Mouse (Mus musculus): ENCODE data around the gene D10Wsu102e.

Gene D10Wsu102e

GRCm38 (mm10) chr10:83359956-83360355 is at the start of gene D10Wsu102e:
Gene D10Wsu102e, plus strand, starts transcription at chr10:83360221.
- DNase-seq (ENCODE audit: low spot score in 2 of 2) = peak; percentile 87 to 93

DNA sequence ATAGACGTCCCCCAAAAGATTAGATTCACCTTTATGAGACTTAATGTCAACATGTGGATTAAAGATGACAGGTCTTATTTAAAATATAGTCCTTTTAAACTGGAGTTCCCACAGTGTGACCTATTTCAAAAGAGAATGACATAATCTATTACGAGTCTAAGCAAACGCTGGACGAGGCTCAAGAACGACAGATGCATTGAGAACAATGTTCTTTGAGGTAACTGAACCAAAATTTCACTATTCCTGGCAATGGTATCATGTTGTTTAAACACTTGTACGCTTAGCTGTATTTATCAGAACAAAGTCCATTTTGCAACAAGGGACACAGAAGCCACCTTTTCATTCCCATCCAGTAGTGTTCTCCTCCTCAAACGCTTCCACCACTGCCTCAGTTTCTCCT is 49.7 kb upstream of the D10Wsu102e start:
- DNase-seq (ENCODE audit: low spot score in 2 of 2) = no peak

GRCm38 (mm10) chr10:83313033-83313432 is 47.0 kb upstream of the D10Wsu102e start:
- no peak for DNase-seq (ENCODE audit: low spot score in 2 of 2)

GRCm38 (mm10) chr10:83320396-83320795 is 39.6 kb upstream of the D10Wsu102e start:
- no peak for DNase-seq (ENCODE audit: low spot score in 2 of 2)

GRCm38 (mm10) chr10:83320870-83321269 is 39.2 kb upstream of the D10Wsu102e start:
- no peak for DNase-seq (ENCODE audit: low spot score in 2 of 2)

- DNase-seq (ENCODE audit: low spot score in 2 of 2) = no peak
Measured at GRCm38 (mm10) chr10:83321528-83321927, 38.5 kb upstream of the D10Wsu102e start.

GRCm38 (mm10) chr10:83322551-83323100 is 37.4 kb upstream of the D10Wsu102e start:
- DNase-seq (ENCODE audit: low spot score in 2 of 2) = no peak

DNA sequence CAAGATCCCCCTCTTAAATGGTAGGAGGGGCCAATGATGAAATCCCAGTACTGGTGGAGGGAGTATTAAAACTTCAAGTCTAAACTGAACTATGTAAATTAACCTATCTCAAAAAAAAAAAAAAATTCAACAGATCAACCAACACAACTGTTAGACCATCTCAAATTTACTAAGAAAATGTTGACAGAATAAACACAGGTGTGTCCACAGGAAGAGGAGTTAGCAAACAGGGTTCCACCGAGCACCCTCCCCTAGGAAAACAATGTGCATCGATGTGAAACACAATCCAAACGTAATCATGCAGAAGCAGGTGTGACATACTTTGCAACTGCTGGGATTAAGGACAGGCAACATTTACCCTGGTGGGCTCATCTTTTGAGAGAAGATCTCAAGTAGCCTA is 35.1 kb upstream of the D10Wsu102e start:
- no peak for DNase-seq (ENCODE audit: low spot score in 2 of 2)

- DNase-seq (ENCODE audit: low spot score in 2 of 2) = no peak
Measured at GRCm38 (mm10) chr10:83325903-83326302, 34.1 kb upstream of the D10Wsu102e start.

GRCm38 (mm10) chr10:83326648-83327285 is 33.3 kb upstream of the D10Wsu102e start:
- DNase-seq (ENCODE audit: low spot score in 2 of 2) = no peak

DNA sequence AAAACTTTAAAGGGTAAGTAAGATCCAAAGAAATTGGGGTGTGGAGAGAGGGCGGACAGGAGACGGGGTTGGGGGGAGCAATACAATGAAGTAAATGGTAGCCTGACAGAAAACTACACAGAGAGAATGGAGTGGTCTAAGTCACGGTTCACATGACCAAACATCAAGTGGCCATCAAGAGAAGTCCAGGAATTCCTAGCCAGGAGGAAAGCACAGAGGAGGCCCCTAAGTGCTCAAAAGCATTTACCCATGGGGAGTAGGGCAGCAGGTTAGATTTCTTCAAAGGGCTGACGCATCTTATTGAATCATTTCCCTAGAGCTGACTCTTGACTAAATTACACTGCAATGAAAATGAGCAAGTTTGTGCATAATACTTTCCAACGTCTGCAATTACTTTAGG is 31.2 kb upstream of the D10Wsu102e start:
- DNase-seq (ENCODE audit: low spot score in 2 of 2) = no peak

DNA sequence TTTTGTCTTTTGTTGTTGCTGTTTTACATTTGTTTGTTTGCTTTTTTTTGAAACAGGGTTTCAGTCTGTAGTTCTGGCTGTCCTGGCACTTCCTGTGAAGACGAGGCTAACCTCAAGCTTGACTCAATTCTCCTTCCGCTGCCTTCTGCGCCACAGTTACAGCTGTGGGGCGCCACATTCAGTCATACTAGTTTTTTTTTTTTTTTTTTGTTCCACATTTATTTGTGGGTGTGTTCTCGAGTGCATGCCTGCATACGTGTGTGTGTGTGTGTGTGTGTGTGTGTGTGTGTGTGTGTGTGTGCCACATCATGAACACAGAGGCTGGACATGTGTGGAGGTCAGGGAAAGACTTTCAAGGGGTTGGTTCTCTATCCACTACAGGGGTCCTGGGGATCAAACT is 29.7 kb upstream of the D10Wsu102e start:
- no peak for DNase-seq (ENCODE audit: low spot score in 2 of 2)

DNA sequence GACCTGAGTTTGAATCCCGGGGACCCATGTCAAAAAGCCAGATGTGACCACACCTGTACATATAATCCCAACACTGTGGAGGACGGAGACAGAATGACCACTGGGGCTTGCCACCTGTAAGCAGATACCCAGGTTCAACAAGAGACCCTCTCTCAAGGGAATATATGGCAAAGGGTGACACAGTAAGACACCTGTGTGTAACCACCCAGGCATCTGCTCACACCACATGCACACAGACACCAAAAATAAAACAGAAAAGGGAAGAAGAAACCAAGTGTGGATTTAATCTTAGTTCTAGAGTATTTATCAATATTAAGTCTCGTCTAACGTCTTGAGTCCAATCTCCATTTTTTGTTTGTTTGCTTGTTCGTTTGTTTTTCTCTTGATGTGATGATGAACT is 28.2 kb upstream of the D10Wsu102e start:
- no peak for DNase-seq (ENCODE audit: low spot score in 2 of 2)

- no peak for DNase-seq (ENCODE audit: low spot score in 2 of 2)
Measured at GRCm38 (mm10) chr10:83332581-83332980, 27.4 kb upstream of the D10Wsu102e start.

DNA sequence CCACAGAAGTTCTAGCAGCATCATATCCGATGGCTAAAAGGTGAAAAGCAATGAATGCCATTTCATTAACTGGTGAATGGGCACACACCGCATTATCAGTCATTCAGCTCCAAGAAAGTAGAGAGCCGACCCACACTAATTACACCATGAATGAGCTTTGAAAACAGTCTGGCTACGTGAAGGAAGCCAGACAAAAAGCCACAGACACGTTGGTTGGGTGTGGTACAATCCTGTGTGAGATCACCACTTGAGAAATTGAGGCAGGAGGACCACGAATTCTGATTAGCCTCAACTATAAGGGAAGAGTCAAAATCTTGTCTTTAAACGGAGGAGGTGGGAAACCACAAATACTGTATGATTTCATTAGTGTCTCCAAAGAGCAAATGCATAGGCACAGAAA is 23.7 kb upstream of the D10Wsu102e start:
- DNase-seq (ENCODE audit: low spot score in 2 of 2) = no peak

GRCm38 (mm10) chr10:83337159-83337951 is 22.7 kb upstream of the D10Wsu102e start, which contains the start of gene Slc41a2:
Gene Slc41a2, minus strand, starts transcription at chr10:83337882.
- peak; percentile 38 to 64 for DNase-seq (ENCODE audit: low spot score in 2 of 2)

DNA sequence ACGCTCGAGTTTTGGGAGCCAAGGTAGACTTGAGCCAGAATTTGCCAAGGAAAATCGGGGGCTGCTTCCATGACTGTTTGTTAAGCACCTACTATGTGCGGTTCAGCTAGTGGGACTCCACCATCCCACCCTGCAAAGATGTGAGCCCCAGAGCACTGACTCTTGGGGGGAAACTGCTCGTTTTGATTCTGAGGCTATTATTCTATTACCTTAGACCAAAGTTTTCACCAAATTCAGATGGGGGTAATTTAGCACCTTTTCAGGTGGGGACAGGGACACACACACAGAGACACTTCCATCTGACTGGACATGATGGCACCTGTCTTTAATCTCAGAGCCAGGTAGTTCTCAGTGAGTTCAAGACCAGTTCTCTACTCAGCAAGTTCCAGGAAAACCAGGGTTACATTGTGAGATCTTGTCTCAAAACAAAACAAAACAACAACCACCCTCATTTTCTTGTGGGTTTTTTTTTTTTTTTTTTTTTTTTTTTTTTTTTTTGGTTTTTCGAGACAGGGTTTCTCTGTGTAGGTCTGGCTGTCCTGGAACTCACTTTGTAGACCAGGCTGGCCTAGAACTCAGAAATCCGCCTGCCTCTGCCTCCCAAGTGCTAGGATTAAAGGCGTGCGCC is 21.9 kb upstream of the D10Wsu102e start:
- DNase-seq (ENCODE audit: low spot score in 2 of 2) = no peak

DNA sequence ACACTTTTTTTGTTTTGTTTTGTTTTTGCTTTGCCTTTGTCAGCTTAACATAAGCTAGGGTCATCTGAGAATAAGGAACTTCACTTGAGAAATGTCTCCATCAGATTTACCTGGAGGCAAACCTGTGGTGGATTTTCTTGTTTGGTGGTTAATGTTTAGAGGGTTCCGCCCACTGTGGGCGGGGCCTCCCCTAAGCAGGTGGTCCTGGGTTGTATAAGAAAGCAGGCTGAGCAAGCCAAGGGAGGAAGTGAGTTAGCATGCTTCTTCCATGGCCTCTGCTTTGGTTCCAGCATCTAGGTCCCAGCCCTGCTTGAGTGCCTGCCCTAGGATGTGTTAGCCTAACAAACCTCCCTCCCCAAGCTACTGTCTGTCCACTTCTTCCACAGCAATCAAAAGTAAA is 18.8 kb upstream of the D10Wsu102e start:
- no peak for DNase-seq (ENCODE audit: low spot score in 2 of 2)

GRCm38 (mm10) chr10:83343171-83343570 is 16.9 kb upstream of the D10Wsu102e start:
- no peak for DNase-seq (ENCODE audit: low spot score in 2 of 2)

- DNase-seq (ENCODE audit: low spot score in 2 of 2) = no peak
Measured at GRCm38 (mm10) chr10:83343828-83344685, 16.0 kb upstream of the D10Wsu102e start.

DNA sequence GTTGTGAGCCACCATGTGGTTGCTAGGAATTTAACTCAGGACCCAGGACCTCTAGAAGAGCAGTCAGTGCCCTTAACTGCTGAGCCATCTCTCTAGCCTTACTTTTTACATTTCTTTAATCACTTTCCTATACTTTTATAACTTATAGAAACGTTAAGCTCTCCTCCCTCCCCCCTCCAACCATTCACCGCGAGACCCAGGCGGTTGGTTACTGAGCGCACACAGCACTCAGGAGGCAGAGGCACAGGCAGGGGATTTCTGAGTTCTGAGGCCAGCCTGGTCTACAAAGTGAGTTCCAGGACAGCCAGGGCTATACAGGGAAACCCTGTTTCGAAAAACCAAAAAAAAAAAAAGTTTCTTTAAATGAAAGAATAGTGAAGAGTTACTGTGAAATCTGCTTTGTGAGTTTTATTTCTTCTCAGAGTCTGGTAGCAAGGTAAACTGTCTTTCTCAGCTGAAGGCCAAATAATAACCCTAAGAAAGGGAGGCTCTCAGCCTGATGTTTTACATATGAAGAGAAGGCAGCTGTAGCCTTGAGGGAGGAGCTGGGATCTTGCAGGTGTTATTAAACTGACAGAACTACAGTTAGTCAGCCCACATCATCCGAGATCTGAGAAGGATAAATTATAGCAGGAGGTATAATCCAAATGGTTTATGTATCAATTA is 14.2 kb upstream of the D10Wsu102e start:
- DNase-seq (ENCODE audit: low spot score in 2 of 2) = no peak

All from cerebellum, postnatal 4 days (tissue).